Mouse (Mus musculus) hindbrain, embryonic 13.5 days (tissue): Measurements from ENCODE around the gene Tmem110. TPM values are rescaled to one million over a fixed set of nuclear protein-coding genes. Genes with fewer than 3 reads are reported as not detected.

Source experiments
- ATAC-seq: fragments of 200-750 bp; cut with Nextera tagmentation; 2 replicates; pipeline ENCODE4 v1.8.0; 2017; ENCODE audit warnings: moderate TSS enrichment; ENCODE audit not compliant: low FRiP score
- H3K27ac ChIP-seq: fragments of 300-500 bp; sonication (generic); 2 replicates; pipeline ENCODE4 v1.5.1; 2015; ENCODE audit warnings: inconsistent platforms, mild to moderate bottlenecking, moderate library complexity
- H3K27me3 ChIP-seq: fragments of 300-500 bp; sonication (generic); 2 replicates; pipeline ENCODE4 v1.6.1; 2015; ENCODE audit warnings: mild to moderate bottlenecking, inconsistent platforms
- H3K36me3 ChIP-seq: fragments of 300-500 bp; sonication (generic); 2 replicates; pipeline ENCODE4 v1.6.1; 2015; ENCODE audit warnings: mild to moderate bottlenecking, inconsistent platforms
- H3K4me1 ChIP-seq: fragments of 300-500 bp; sonication (generic); replicated peaks from 2 replicates; pipeline ENCODE4 v1.6.1; 2015; ENCODE audit warnings: inconsistent platforms
- H3K4me2 ChIP-seq: fragments of 300-500 bp; sonication (generic); 2 replicates; pipeline ENCODE4 v1.6.1; 2015; ENCODE audit warnings: inconsistent platforms, mild to moderate bottlenecking, moderate library complexity
- H3K4me3 ChIP-seq: fragments of 300-500 bp; sonication (generic); 2 replicates; pipeline ENCODE4 v1.5.1; 2015; ENCODE audit warnings: mild to moderate bottlenecking, inconsistent platforms
- H3K9ac ChIP-seq: fragments of 300-500 bp; sonication (generic); 2 replicates; pipeline ENCODE4 v1.6.1; 2015; ENCODE audit warnings: mild to moderate bottlenecking, inconsistent platforms
- H3K9me3 ChIP-seq: fragments of 300-500 bp; sonication (generic); 2 replicates; pipeline ENCODE4 v1.6.1; 2016; ENCODE audit warnings: inconsistent platforms
- WGBS: fragments of 180-500 bp; shearing (Covaris S2); methylation state at CpG from one replicate; pipeline ENCODE4 v1.1.7; 2015; 5-methylcytosine and 5-hydroxymethylcytosine counted together
- polyA plus RNA-seq: library from polyadenylated mRNA; unstranded; fragments of >200 nt; fragmentation: Nextera tagmentation; extraction: Ambion mirVana; gene quantifications from 2 replicates; pipeline ENCODE4 v1.2.1, GENCODE M21; 2015

The Tmem110 gene
- polyA plus RNA-seq, 1 experiment from 2014 or later: 22.6 TPM

DNA sequence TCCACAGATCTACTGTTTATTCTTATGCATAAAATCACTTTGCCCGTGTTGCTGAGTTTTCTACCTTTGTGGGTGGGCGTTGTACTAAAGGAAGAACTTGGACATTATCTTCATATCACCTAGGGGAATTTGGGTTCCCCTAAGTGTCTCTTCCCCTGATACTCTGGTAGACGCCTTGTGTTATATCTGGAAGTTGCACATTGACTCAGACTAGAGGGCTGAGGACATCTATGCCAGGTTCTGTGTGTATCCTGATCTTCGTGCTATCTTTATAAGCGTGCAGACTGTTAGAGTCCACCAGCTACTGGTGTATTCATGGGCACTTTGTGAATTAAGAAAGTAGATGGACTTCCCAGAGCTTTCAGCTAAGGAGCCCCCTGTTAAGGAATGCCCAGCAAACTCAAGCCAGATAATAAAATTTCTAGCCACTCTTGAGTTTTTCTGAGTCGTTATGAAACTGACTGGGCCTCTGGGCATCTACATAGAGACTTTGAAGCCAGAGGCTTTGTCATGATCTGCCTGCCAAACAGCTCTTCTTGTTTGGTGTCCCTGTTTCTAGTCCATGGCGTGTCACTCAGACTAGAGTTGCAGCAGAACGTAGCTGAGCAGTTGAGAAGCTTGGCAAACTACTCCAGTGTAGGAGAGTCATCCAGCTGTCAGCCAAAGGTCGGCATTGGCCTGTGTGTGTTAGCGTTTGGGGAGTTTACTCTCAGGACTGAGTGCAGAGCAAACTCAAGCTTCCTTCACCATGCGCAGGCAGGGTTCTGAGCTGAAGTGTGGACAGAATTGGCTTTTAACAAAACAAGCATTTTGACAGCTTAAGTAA, 3.5 kb downstream of the Tmem110 start:
- Histone ChIP-seq H3K27ac (no peak overlapping the region), H3K9me3 (no peaks in the 10 kb centered on the region), H3K36me3 (no peaks in the 10 kb centered on the region), H3K4me1 (peaks cover 26% of the 10 kb centered on the region), H3K9ac (no peak overlapping the region), H3K4me3 (no peak overlapping the region), H3K27me3 (no peaks in the 10 kb centered on the region), H3K4me2 (no peak overlapping the region)
- ATAC-seq: no peak
- 86% methylated on average over 11 of the region's 11 CpGs for WGBS

DNA sequence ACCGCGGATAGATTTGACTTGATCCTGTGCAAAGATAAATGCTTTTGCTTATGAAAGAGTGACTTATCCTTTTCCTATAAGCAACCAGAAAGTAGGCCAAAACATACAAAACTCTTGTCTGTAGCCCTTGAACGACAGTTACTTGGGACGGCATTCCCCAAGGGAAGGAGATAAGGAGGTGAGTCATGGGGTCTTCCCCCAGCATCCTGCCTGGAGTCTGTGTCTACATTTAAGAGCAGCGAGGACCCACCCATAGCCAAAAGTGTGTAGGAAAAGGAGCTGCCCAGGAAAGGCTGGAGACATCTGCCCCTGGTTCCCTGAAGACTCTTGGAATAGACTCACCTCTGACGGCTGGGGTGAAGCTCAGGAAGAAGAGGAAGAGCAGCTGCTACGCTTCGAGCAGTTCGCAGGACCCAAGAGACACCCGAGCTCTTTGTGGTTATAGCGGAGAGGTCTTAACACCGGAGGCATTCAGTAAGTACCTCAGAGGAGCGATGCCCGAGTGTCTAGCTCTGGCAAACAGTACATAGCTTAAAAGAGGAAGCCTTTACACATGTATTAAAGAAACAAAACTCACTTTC, 12.1 kb downstream of the Tmem110 start:
- no peak overlapping the region for H3K4me3 ChIP-seq
- WGBS: 91% methylated on average over 14 of the region's 14 CpGs
- no peaks in the 10 kb centered on the region for H3K27me3 ChIP-seq
- no peak overlapping the region for H3K9ac ChIP-seq
- no peak for ATAC-seq
- no peaks in the 10 kb centered on the region for H3K9me3 ChIP-seq
- H3K4me2 ChIP-seq: no peak overlapping the region
- H3K27ac ChIP-seq: no peak overlapping the region
- peaks cover 21% of the 10 kb centered on the region for H3K36me3 ChIP-seq
- no peaks in the 10 kb centered on the region for H3K4me1 ChIP-seq

DNA sequence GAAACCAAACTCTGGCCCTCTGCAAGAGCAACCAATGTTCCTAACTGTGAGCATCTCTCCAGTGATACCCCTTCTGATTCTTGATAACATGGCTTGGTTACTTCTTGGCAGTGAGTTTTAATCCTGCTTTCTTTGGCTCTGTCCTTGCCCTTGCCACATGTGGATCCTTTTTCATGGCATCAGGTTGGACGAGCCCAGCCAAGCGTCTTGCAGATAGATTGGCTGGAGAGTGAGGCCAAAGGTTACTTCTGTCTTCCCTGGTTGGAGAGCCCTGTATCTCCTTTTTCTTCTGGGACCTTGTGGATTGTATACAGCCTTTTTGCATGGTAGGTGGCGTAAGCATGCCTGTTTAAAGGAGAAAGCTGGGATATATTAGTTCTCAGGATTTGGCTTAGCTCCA, 18.3 kb downstream of the Tmem110 start:
- 98% methylated on average over 3 of the region's 3 CpGs for WGBS
- Histone ChIP-seq H3K27ac (no peak overlapping the region), H3K9ac (no peak overlapping the region), H3K4me3 (no peak overlapping the region), H3K27me3 (no peaks in the 10 kb centered on the region), H3K4me1 (no peaks in the 10 kb centered on the region), H3K36me3 (peaks cover 4% of the 10 kb centered on the region; the same call in 1 of the 2 replicates), H3K9me3 (no peaks in the 10 kb centered on the region), H3K4me2 (no peak overlapping the region)
- ATAC-seq: no peak

DNA sequence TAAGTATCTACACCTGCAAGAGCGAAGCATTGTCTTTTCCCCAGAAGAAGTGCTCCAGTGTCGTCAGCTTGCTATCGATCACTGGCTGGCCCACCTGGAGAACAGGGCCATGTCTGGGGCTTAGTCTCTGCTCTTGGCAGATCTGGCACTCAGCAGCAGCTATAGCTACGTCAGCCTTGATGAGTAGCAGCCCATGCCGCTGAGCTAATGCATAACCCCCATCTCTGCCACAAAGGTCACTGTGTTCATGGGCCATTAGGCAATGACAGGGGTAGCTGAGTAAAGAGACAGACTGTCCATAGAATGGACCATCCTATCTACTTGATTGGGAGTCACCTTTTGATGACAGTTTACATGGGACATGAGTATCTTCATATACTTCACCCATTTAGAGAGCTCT, 25.1 kb downstream of the Tmem110 start:
- H3K4me1 ChIP-seq: no peaks in the 10 kb centered on the region
- no peak overlapping the region for H3K4me2 ChIP-seq
- ATAC-seq: no peak
- H3K36me3 ChIP-seq: no peaks in the 10 kb centered on the region
- no peak overlapping the region for H3K4me3 ChIP-seq
- H3K27ac ChIP-seq: no peak overlapping the region
- 75% methylated on average over 5 of the region's 5 CpGs for WGBS
- no peak overlapping the region for H3K9ac ChIP-seq
- no peaks in the 10 kb centered on the region for H3K9me3 ChIP-seq
- H3K27me3 ChIP-seq: no peaks in the 10 kb centered on the region

DNA sequence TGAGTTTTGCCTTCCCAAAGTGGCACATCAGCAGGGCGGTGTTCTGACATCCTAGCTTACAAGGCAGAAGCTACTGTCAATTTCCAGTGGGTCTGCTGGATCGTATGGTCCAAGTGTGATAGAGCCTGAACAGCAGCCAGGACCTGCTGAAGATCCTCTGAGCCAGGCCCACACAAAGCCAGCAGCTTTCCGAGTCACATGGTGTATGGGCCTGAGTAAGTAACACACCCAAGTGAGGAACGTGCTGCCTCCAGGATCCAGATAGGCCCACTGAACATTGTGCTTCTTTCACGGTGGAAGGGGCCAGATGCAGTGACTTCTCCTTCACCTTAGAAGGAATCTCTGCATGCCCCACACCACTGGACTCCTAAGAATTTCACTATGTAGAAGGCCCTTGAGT, 26.9 kb downstream of the Tmem110 start:
- WGBS: 94% methylated on average over 5 of the region's 5 CpGs

GRCm38 (mm10) chr14:30855316-30855715, 29.9 kb downstream of the Tmem110 start:
- ATAC-seq: no peak
- H3K4me1 ChIP-seq: no peaks in the 10 kb centered on the region
- H3K9me3 ChIP-seq: 0 out of 2 replicates have a peak, but pooled peaks cover 8% of the 10 kb centered on the region
- H3K9ac ChIP-seq: no peak overlapping the region
- H3K36me3 ChIP-seq: 0 out of 2 replicates have a peak, but pooled peaks cover 3% of the 10 kb centered on the region
- H3K27ac ChIP-seq: no peak overlapping the region
- H3K4me2 ChIP-seq: no peak overlapping the region
- no peaks in the 10 kb centered on the region for H3K27me3 ChIP-seq
- no peak overlapping the region for H3K4me3 ChIP-seq
- WGBS: 95% methylated on average over 3 of the region's 3 CpGs

More for the DNA sequence above, 26.9 kb downstream of the Tmem110 start:
- Histone ChIP-seq H3K9ac (no peak overlapping the region), H3K4me1 (no peaks in the 10 kb centered on the region), H3K27ac (no peak overlapping the region), H3K27me3 (no peaks in the 10 kb centered on the region), H3K4me2 (no peak overlapping the region), H3K4me3 (no peak overlapping the region), H3K9me3 (no peaks in the 10 kb centered on the region), H3K36me3 (no peaks in the 10 kb centered on the region)
- no peak for ATAC-seq

DNA sequence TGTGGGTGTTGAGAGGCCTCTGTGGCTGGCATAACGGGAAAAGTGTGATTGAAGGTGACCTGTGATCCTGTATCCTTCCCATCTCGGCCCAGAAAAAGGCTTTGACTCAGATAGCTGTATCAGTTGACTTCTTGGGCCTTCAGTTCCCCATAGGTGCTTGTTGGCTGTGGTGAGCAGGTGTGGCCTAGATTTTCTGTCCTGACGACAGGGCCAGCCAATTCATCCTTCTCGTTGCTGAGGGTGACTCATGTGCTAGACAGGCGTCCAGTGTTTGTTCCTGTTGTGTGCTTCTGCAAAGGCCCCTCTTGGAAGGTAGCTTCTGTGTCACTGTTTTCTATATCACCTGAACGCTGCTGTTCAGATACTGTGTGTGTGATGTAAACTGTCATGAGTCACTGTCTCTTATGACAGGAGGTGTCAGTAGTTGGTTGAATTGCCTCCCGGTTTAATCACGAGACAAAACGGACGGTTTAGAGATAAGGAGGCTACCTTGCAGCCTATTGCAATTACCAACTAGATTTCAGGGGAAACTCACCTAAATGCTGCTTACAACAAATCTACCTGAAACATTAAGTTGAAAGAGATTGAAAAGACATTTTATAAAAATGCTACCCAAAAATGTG, 31.6 kb downstream of the Tmem110 start:
- no peak overlapping the region for H3K4me2 ChIP-seq
- H3K36me3 ChIP-seq: 0 out of 2 replicates have a peak, but pooled peaks cover 3% of the 10 kb centered on the region
- H3K27me3 ChIP-seq: no peaks in the 10 kb centered on the region
- no peak overlapping the region for H3K4me3 ChIP-seq
- ATAC-seq: no peak
- H3K9me3 ChIP-seq: 0 out of 2 replicates have a peak, but pooled peaks cover 8% of the 10 kb centered on the region
- H3K9ac ChIP-seq: no peak overlapping the region
- no peaks in the 10 kb centered on the region for H3K4me1 ChIP-seq
- H3K27ac ChIP-seq: no peak overlapping the region
- WGBS: 92% methylated on average over 10 of the region's 10 CpGs

GRCm38 (mm10) chr14:30857990-30858389, 32.6 kb downstream of the Tmem110 start:
- Histone ChIP-seq H3K27ac (no peak overlapping the region), H3K4me2 (no peak overlapping the region), H3K9me3 (0 out of 2 replicates have a peak, but pooled peaks cover 8% of the 10 kb centered on the region), H3K9ac (no peak overlapping the region), H3K4me3 (no peak overlapping the region), H3K27me3 (no peaks in the 10 kb centered on the region), H3K36me3 (0 out of 2 replicates have a peak, but pooled peaks cover 3% of the 10 kb centered on the region), H3K4me1 (no peaks in the 10 kb centered on the region)
- WGBS: 77% methylated on average over 4 of the region's 4 CpGs
- ATAC-seq: no peak

- H3K4me2 ChIP-seq: no peak overlapping the region
- no peak overlapping the region for H3K9ac ChIP-seq
- peaks cover 22% of the 10 kb centered on the region for H3K36me3 ChIP-seq
- H3K9me3 ChIP-seq: 0 out of 2 replicates have a peak, but pooled peaks cover 8% of the 10 kb centered on the region
- H3K27me3 ChIP-seq: no peaks in the 10 kb centered on the region
- ATAC-seq: no peak
- H3K27ac ChIP-seq: no peak overlapping the region
- no peak overlapping the region for H3K4me3 ChIP-seq
- 85% methylated on average over 16 of the region's 16 CpGs for WGBS
- H3K4me1 ChIP-seq: no peaks in the 10 kb centered on the region
Measured at GRCm38 (mm10) chr14:30861421-30862125, 36.2 kb downstream of the Tmem110 start.

DNA sequence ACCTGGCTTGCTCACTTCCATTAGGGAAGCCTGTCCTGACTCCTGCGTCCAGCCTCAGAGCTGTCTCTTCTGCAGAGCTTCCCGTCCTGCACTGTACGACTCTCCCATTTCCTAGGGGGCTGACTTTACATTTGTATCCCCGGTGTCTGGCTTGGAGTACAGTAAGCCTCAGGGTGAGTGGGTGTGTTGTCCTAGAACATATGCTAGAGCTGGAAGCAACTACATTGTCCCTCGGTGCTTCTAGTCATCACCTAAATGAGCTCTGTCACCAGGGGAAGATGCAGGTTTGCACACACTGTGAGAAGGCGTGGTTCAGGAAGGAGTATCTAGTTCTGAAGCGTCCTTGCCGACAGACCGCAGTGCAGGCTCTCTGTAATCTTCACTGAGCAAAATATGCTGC, 37.0 kb downstream of the Tmem110 start:
- 0 out of 2 replicates have a peak, but pooled peaks cover 8% of the 10 kb centered on the region for H3K9me3 ChIP-seq
- H3K4me3 ChIP-seq: no peak overlapping the region
- ATAC-seq: no peak
- no peak overlapping the region for H3K27ac ChIP-seq
- H3K4me1 ChIP-seq: no peaks in the 10 kb centered on the region
- H3K9ac ChIP-seq: no peak overlapping the region
- H3K36me3 ChIP-seq: peaks cover 25% of the 10 kb centered on the region
- H3K27me3 ChIP-seq: no peaks in the 10 kb centered on the region
- WGBS: 92% methylated on average over 9 of the region's 9 CpGs
- no peak overlapping the region for H3K4me2 ChIP-seq

DNA sequence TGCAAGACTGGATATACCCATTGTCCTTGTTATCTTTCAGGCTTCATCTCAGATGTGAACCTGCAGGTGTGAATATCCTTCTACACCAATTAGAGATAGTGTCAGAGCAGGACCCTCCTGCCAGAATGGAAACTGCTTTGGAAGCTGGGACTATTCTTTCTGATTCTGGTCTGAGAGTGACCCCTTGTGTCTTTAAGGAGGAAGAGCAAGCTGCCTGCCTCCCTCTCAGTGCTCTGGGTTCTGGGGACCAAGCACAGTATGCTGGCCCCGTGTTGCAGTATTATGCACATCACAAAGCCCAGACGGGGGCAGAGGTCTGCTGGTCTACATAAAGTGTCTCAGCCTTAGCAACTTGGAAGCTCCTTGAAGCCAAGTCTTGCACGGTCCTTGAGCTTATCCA, 39.9 kb downstream of the Tmem110 start:
- Histone ChIP-seq H3K9me3 (no peaks in the 10 kb centered on the region), H3K4me1 (no peaks in the 10 kb centered on the region), H3K36me3 (peaks cover 34% of the 10 kb centered on the region), H3K4me3 (no peak overlapping the region), H3K4me2 (no peak overlapping the region), H3K27ac (no peak overlapping the region), H3K27me3 (no peaks in the 10 kb centered on the region), H3K9ac (no peak overlapping the region)
- WGBS: 77% methylated on average over 3 of the region's 3 CpGs
- no peak for ATAC-seq

DNA sequence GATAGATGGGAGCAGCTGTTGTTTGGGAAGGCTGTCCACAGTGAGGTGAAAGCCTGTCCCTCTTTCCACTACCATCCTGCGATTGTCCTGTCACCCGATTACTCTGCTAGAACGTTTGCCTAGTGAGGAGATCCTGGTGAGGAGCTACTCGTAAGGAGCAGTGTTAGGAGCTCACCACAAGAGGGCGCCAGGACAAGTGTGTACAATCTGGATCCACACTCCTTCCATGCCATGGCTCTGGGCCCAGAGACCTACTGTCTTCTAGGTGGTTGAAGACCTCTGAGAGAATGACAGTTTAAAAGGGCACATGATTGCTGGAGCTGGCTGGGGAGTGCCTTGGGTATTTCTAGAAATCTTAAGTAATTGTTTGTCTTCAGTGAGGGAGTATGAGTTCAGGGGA, 41.7 kb downstream of the Tmem110 start:
- no peak overlapping the region for H3K9ac ChIP-seq
- H3K4me2 ChIP-seq: no peak overlapping the region
- H3K36me3 ChIP-seq: peaks cover 44% of the 10 kb centered on the region
- H3K27me3 ChIP-seq: no peaks in the 10 kb centered on the region
- H3K9me3 ChIP-seq: no peaks in the 10 kb centered on the region
- 39% methylated on average over 5 of the region's 5 CpGs for WGBS
- H3K4me3 ChIP-seq: no peak overlapping the region
- no peaks in the 10 kb centered on the region for H3K4me1 ChIP-seq
- no peak overlapping the region for H3K27ac ChIP-seq
- no peak for ATAC-seq
